Mouse (Mus musculus): ENCODE data around the gene Ccer2.

- TF ChIP-seq CTCF (IDR thresholded peaks at IDR 0.05; ENCODE audit: low read depth, low read length) (no peak), EP300 (IDR thresholded peaks at IDR 0.05; ENCODE audit: insufficient read depth, low read depth, low read length) (no peak)
Measured at GRCm38 (mm10) chr7:28765211-28765610, 9.2 kb downstream of the Ccer2 start.
